Mouse (Mus musculus): ENCODE results near the gene Metrnl.
A peak's percentile ranks its signal among the peaks of the same experiment; 100 is the strongest.
"Not testable (repeated sequence)": the region's sequence is repeated elsewhere in the genome, so short reads cannot be mapped to it uniquely, and the experiment has no call there.

Gene Metrnl

DNA sequence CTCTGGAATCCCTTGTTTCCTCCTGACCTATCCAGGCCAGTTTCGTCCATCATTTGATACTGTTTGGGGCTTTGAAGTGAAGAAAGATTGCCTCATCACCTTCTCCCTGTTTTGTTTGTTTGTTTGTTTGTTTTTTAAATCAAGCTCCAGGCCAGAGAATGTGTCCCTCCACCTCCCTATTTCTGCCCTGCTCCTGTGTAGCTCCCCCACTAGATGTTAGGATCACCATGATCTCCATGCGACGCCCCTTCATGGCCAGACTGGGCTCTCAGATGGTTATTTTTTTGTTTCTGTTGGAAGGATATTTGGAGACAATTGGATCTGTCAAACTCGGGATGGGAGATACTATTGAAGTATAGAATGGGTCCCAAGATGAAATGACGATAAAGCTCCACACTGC lies at the start of gene Metrnl:
TSS of gene Metrnl (plus strand) at position 301 of the 400 bp plus-strand sequence.
- DNase-seq (ENCODE audit: low spot score in 2 of 2): no peak

DNA sequence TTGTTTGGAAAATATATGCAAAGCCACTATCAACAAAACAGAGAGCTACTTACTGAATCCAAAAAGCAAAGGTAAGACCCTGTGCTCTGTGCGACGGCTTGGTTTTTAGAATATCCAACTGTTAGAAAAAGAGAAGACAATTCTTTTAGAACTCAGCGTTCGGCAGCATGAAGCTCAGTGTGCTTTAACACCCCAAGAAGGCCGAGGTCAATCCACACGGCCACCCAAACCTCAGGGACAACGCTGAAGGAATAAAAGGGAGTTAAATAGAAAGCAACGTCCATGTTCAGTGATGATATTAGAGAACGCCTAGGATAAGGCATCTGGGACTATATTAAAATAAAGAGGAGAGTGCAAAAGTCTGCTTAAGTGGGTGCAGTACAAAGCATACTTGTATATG lies 49.8 kb upstream of the Metrnl start:
- DNase-seq (ENCODE audit: low spot score in 2 of 2): no peak

DNA sequence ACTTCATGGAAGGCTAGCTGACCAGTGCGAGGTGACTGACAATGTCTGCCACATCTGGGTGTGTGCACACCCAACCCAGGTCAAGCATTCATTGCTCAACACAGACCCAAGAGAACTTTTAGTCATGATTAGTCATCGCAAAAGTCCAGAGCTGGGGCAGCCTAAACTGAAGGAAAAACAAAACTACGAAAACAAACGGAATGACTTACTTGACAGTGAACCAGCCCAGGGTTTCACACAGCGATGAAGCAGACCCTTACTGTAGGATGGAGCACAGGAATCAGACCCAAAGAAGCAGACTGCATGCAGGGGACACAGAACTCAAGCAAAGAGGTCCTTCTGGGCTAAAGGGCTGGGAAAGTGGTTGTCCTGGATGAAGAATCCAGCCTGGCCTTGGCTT lies 49.4 kb upstream of the Metrnl start:
- no peak for DNase-seq (ENCODE audit: low spot score in 2 of 2)

DNA sequence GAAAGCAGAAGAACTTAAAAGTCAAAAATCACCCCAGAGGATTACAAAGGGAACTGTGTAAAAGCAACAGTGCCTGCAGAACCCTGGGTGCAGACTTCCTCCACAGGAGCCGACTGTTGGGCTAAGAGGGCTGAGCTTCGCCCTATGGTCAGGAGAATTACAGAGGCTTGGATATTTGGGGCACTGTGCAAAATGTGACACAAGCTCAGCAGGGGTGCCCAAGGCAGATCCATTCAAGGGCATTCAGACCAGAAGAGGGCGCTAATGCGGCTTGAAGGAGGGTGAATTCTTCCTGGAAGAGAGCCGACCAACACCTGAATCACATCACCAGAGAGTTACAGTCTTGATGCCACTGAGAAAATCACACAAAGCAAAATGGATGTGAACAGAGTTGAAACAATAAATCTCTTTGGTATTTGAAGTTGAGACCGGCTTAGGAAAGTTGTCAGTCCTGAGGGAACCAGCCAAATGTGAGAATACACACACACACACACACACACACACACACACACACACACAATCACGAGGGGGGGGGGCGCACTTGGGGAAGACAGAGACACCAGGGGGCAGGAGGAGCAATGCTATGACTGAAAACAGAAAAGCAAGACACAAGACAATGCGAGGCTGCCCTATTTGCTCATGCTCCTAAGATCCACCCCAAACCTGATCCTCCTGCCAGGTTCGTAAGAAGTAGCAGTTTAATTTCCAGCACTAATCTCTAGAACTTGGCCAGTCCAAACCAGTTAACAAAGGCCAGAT lies 48.6 kb upstream of the Metrnl start:
- DNase-seq (ENCODE audit: low spot score in 2 of 2): peak; percentile 45 to 80

DNA sequence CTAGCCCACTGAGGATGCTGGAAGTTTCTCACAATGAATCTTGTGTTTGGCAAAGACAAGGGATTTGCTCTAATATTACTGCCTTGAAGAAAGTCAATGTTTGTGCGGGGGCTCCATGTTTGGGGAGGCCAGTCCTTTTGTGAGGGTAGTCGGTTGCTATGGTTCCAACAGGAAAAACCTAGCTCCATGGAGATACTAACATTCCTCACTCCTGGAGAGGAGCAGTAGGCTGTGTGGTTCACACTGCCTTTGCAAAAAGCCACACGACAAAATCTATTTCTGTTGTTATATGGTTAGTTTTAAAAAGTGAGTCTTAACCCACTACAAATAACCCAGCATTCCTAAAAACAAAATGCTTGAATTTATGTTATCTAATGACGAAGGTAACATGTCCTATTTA lies 47.7 kb upstream of the Metrnl start:
- no peak for DNase-seq (ENCODE audit: low spot score in 2 of 2)

DNA sequence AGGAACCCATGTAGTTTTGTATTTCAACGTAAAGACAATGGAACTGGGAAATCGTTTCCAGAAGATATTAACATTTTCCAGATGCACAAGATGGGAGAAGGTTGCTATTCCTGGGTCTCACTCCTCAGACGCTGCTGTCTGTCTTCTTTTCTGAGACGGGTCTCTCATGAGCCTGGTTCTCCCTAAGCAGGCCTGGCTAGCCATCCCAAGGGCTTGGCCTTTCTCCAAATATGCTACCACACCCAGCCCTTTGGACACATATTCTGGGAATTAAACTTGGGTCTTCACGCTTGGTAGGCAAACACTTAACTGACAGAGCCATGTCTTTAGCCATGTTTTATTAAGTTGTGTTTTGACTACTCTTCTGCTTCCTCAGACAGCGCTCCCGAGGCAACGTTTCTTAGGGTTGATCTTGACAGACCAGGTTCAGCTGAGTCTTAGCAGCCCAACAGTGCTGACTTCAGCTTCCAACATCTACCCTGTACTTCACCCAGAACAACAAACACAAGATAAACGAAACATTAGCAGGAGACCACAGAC lies 46.9 kb upstream of the Metrnl start:
- no peak for DNase-seq (ENCODE audit: low spot score in 2 of 2)

DNA sequence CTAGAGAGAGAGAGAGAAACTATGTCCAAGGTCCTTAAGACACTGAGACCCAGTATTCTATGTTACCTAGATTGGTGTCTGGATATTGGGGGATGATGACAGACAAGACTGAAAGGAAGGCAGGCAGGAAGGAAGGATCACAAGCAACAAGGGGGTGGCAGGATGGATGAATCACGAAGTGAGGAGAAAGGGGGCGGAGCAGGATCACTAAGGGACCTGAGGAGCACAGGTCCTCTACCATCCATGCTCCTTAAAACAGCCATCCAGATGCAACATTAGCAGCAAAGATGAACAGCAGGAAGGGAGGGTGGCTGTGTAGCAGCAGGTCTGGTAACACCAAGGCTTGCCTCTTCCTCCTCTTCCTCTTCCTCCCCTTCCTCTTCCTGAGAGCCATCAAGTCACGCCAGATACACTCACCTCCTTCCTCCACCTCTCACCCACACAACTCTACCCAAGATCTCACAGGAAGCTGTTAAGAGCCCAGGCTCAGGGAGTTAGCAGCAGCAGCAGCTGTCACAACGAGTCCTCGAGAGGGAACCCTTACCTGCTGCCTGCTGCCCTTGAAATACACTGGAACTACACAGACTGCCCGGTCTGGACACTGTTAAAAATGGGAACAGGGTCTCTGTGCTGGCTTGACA lies 46.1 kb upstream of the Metrnl start:
- no peak for DNase-seq (ENCODE audit: low spot score in 2 of 2)

DNA sequence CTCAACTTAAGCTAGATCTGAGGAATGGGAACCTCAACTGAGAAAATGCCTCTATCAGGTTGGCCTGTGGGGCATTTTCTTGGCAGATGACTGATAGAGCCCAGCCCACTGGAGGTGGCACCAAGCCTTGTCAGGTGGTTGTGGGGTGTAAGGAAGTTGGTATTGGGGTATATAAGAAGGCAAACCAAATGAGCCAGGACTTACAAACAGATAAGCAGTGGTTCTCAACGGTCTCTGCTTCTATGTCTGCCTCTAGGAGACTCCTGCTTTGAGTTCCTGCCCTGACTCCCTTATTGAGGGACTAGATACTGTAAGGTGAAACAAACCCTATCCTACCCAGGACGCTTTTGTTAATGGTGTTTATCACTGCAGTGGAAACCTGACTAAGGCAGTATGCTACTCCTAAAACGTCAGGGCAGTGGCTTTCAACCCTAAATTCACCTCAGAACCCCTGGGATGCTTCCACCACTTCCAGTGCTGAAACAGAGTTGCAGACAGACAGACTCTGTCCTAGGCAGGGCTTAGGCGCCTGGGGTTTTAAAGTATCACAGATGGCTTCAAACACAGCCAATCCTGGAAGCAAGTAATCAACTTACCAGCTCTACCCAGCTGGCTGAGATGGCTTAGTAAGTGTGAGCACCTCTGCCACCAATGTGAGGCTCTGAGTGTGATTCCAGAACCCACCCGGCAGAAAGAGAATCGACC lies 45.4 kb upstream of the Metrnl start:
- DNase-seq (ENCODE audit: low spot score in 2 of 2): no peak

DNA sequence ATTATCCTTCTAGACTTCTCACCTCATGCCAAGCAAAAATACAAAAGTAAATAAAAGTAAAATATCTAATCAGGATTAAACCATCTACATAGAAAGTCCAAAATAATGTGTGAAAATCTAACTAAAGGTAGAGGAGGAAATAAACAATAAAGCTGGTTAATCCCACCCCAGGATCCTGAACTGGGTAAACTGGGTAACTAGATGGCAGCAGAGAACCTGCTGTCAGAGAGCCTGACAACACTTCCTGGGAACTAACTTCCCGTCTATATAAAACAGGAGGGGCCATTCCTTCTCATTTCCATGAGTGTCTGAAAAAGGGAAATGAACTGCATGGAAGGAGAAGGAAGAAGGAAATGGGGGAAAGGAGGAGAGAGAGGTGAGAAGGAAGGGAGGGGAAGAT lies 43.2 kb upstream of the Metrnl start:
- DNase-seq (ENCODE audit: low spot score in 2 of 2): no peak

DNA sequence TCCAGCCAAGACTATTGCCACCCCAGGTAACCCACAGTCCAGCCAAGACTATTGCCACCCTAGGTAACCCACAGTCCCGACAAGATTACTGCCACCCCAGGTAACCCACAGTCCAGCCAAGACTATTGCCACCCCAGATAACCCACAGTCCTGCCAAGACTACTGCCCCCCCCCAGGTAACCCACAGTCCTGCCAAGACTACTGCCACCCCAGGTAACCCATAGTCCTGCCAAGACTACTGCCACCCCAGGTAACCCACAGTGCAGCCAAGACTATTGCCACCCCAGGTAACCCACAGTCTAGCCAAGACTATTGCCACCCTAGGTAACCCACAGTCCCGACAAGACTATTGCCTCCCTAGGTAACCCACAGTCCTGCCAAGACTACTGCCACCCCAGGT lies 40.7 kb upstream of the Metrnl start:
- not testable (repeated sequence) for DNase-seq (ENCODE audit: low spot score in 2 of 2)

DNA sequence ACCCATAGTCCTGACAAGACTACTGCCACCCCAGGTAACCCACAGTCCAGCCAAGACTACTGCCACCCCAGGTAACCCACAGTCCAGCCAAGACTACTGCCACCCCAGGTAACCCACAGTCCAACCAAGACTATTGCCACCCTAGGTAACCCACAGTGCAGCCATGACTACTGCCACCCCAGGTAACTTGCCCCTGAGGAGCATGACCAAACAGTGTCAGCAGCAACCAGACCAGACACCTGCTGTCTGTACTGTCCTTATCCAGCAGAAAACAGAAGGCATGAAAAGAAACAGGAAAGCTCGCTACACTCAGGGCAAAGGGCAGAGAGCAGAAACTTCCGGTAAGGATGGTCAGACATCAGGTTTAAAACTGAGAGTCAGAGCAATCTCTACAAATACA lies 40.2 kb upstream of the Metrnl start:
- no peak for DNase-seq (ENCODE audit: low spot score in 2 of 2)

DNA sequence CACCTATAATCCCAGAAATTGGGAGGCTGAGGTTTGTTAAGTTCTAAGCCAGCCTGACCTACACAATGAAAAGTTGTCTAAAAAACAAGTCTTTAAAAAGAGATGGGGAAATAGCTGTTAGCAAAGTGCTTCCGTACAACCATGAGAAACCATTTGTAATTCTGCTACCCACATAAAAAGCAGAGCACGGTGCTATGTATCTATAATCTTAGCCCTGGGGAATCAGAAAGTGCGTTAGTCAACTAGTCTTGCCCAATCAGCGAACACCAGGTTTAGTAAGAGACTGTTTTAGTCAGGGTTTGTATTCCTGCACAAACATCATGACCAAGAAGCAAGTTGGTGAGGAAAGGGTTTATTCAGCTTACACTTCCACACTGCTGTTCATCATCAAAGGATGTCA lies 33.8 kb upstream of the Metrnl start:
- no peak for DNase-seq (ENCODE audit: low spot score in 2 of 2)

DNA sequence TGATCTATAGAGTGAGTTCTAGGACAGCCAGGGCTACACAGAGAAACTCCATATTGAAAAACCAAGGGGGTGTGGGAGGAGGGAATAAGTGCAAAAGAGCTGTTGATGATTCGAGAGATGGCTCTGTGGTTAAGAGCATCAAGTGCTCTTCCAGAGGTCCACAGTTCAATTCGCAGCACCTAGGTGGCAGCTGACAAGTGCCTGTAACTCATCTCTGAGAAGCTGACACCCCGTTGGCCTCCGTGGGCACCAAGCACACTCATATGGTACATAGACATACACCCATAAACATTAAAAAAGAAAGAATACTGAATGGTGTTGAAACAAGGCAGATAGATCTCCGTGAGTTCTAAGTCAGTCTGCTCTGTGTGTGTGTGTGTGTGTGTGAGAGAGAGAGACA lies 32.6 kb upstream of the Metrnl start:
- DNase-seq (ENCODE audit: low spot score in 2 of 2): no peak

DNA sequence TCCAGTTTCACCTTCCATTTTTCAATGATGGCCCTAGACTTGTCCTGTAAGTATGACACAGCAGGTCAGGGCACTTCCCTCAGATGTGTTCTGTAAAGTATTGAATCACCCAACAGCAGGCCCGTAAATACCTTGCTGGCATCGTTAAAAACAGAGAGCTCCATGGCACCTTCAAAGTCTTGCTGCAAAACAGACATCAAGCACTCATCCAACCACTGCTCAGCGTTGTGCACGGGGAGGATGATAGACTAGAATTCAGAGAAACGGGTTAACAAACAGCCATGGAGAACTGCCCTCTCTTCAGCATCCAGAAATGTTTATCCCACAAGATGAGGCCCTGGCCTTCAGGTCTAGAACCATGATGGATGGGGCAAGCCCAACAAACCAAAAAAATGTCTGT lies 30.4 kb upstream of the Metrnl start:
- no peak for DNase-seq (ENCODE audit: low spot score in 2 of 2)

DNA sequence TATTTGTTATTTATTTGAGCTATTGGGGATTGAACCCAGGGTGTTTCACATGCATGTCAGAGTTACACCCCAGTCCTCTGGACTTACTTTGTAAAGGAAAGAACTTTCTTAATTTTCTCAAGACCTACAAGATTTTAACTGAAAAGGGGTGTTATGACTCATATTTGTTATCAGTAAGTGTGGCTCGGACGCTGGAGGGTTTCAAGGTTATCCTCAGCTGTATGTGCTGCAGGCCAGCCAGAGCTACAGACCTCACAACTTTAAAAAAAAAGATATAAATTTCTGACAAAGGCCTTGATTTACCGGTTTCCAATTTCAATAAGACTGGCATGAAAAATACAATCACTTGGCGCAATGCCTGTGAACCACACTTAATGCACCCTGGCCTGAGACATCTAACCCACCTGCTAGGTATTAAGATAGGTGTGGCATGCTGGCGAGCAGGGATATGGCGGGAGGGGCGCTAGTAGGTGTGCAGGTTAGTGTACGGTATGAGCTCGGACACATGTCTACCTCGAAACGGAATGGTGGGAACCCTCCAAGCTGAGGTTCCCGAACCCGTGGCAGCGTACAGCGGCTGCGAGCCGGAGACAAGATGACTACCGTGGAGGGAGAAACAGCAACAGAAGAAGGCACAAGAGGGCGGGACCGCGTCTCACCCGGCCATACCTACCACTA lies 28.9 kb upstream of the Metrnl start:
- DNase-seq (ENCODE audit: low spot score in 2 of 2): no peak

DNA sequence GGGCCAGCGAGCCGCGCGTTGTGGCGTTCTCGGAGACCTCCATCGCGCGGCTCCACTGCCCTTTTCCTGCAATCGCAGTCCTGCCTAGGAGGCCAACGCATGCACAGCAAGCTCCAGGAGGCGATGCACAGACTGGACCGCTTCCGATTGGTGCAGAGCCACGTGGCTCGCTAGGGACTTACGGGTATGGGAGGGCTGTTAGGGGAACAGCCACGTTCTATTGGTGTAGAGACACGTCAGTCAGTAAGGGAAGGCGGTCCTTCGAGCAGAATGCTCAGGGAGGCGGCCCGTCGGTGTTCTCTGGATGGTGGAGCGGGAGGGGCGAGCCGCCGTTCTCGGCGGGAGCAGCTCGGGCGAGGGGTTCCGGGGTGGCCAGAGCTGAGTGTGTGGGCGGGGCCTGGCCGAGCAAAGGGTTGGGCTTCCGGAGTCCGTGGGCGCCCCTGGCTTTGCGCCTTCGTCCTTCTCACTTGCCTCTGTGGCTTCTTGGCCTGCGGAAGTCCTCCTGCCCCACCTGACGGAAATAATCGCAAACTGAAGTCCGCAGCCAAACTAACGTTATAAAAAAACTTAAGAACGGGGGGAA lies 28.3 kb upstream of the Metrnl start, which contains the start of gene B3gntl1:
TSS of gene B3gntl1 (minus strand) at position 164 of the 583 bp plus-strand sequence.
- DNase-seq (ENCODE audit: low spot score in 2 of 2): peak; percentile 97 to 99

DNA sequence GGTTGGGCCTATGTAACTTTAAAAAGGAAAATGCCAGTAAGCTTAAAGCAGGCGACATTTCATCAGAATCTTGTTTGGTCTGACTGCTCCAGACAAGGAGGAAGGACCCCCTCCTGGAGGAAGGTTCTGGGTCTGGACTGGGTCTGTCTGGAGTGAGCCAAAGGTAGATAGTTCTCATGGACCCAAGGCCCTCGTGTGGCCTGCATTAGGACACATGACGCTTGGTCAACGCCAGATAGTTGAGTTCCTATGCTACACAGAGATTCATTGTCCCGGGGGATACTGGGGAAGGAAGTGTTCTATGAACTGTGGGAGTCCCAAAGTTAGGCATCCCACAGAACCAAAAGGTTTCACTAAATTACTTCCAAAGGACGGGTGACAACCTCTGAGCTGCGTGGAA lies 27.7 kb upstream of the Metrnl start:
- DNase-seq (ENCODE audit: low spot score in 2 of 2): no peak

DNA sequence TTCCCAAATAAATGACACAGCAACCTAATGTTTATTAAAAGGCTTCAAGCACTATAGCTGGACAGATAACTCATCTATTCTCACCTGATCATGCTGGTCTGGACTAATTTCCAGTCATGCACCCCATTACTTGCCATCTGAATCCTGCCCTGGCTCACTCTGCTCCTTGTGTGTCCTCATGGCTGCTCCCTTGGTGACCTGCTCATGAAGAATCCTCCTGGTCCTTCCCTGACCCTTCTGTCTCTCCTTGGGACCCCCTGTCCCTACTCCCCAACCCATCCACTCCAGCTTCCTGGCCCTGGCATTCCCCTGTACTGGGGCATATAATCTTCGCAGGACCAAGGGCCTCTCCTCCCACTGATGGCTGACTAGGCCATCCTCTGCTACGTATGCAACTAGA lies 24.5 kb upstream of the Metrnl start:
- no peak for DNase-seq (ENCODE audit: low spot score in 2 of 2)

DNA sequence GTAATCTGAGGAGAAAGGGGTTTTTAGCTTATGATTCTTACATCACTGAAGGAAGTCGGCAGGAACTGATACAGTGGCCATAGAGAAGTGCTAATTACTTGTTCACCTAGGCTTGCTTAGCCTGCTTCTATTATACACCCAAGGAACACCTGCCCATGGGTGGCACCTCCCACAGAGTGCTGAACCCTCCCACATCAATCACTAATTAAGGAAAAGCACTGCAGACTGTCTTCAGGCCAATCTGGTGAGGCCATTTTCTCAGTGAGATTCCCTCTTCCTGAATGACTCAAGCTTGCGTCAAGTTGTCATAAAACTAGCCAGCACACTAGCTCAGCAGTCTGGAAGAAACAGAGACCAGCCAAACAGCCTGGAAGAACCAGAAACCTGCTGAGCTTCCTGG lies 21.8 kb upstream of the Metrnl start:
- DNase-seq (ENCODE audit: low spot score in 2 of 2): no peak

DNA sequence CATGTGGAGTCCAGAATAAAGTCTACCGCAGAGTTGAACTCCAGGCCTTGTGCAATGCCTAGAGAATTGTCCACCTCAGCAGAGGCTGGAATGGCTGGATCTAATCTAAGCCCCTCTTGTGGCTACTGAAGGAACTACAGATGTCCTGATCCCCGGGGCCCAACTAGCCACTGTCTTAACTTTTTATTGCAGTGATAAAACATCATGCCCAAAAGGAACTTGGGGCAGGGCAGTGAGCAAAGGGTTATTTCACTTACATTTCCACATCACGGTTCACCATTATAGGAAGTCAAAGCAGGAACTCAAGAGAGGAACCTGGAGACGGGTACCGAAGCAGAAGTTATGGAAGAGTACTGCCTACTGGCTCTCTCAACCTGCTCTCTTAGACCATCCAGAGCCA lies 20.6 kb upstream of the Metrnl start:
- peak in 1 of 2 experiments; percentile 36 for DNase-seq (ENCODE audit: low spot score in 2 of 2)

DNA sequence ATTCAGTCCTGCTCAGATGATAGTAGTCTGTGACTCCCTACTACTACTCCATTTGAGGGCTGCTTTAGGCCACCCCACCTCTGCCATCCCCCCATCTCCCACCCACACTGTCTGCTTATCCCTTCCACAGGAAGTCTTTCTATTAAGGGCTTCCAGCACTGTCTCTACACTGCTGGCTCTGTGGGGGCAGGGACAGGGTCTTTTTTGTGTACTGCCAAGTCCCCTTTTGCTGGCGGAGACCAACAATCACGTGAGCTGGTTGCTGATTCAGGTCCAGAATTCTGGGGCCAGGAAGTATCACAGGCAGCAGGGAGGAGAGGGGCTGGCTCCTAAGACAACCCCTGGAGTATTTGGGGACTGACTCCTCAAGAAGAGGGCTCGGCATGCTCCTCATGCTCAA lies 18.1 kb upstream of the Metrnl start:
- DNase-seq (ENCODE audit: low spot score in 2 of 2): no peak
